Mouse (Mus musculus) liver (tissue): ENCODE measurements around the gene Stab2.
A peak's percentile ranks its signal among the peaks of the same experiment; 100 is the strongest.

Experiments used
- DNase-seq: peaks from one replicate; pipeline ENCODE4 v3.0.0-alpha.2; 2020; ENCODE audit warnings: mixed read lengths

The Stab2 gene

GRCm38 (mm10) chr10:86976001-86976726 lies 31.7 kb downstream of the Stab2 start:
- peak; percentile 25 for DNase-seq

DNA sequence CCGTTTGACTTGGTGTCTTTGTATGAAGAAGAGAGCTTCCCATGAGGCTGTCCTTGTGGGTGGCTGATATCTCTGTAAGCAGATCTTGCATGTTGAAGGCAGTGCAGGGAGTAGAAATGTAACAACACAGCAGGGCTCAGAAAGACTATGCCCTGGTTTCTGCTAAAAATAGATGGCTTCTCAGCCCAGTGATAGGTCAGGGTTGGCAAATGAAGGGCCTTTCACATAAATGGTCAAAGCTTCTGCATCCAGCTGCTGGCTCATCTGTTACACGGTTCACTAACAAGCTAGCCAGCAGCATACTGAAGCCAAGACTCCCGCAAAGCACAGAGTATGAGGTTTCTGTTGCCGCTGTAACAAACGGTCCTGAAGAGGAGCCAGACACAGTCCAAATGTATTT lies 34.5 kb downstream of the Stab2 start:
- no peak for DNase-seq

- peak; percentile 22 for DNase-seq
Measured at GRCm38 (mm10) chr10:86972503-86972826, 35.4 kb downstream of the Stab2 start.

GRCm38 (mm10) chr10:86971680-86972502 lies 35.9 kb downstream of the Stab2 start:
- DNase-seq = peak; percentile 54

DNA sequence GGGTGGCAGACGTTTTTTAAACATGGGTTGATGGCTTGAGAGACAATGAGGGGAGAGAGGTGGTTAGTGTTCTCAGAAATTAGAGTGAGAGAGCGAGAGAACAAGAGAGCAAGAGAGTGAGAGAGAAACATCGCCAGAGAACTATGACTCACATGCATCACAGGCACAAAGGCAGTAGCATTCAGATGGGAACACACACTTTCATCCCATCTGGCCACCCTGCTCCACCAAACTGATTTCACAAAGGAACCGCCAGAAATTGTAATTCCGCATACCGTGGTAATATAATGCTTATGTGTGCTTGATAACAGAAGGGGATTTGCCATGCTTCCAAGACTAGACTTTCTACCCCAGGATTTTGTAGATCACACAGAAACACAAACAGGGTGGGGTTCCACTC lies 38.5 kb downstream of the Stab2 start:
- no peak for DNase-seq

- DNase-seq = no peak
Measured at GRCm38 (mm10) chr10:86961542-86962466, 46.0 kb downstream of the Stab2 start.

DNA sequence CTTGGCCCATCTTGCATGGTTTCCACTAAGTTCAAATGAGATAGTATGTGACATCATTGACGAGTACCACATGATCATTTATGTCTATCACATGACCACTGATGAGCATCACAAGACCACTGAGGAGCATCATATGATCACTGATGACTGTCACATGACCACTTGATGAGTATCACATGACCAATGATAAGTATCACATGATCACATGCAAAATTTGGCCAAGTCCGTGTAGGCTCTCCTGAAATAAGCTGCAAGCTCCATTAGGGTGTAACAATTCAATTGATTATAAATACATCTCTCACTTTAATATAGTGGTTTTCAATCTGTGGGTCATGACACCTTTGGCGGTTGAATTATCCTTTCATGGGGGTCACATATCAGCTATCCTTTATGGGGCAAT lies 52.5 kb downstream of the Stab2 start:
- DNase-seq = no peak

- no peak for DNase-seq
Measured at GRCm38 (mm10) chr10:86952696-86953095, 55.1 kb downstream of the Stab2 start.

GRCm38 (mm10) chr10:86950806-86951205 lies 57.0 kb downstream of the Stab2 start:
- no peak for DNase-seq

GRCm38 (mm10) chr10:86949886-86950285 lies 57.9 kb downstream of the Stab2 start:
- no peak for DNase-seq

DNA sequence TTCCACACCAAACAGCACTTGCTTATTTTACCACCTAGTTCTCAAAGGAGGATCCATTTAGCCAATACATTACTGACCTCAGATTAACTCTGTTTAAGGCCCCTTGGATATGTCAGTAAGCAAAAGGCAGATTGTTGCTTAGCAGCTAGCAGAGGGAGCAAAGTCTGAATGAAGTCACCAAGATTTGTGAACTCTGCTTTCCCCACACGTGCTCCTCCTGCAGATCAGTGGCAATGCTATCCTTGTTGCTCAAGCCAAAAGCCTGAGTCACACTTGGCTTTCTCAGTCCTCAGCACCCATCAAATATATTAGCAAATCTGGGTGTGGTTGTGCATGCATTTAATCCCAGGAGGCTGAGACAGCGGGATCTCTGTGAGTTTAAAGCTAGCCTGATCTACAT lies 60.3 kb downstream of the Stab2 start:
- DNase-seq = no peak

GRCm38 (mm10) chr10:86940591-86940990 lies 67.2 kb downstream of the Stab2 start:
- no peak for DNase-seq

DNA sequence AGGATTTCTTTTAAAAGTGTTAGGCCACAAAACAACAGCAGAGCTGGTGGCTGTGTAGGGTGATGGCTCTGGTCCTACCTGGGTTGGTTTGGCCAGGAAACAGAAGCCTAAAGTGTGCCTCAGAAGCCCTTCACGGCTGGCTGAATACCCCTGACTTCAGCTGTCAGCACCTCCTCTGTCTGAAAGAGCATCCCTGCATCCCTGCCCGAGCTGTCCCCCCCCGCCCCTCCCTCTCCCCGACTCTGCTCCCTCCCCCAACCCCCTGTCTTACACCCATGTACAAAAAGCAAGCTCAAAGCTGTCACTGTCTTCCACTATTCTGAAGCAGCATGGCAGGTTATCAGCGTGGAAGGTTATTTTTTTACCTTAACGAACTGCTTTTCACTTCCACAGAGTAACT lies 73.4 kb downstream of the Stab2 start:
- no peak for DNase-seq

GRCm38 (mm10) chr10:86933906-86934305 lies 73.9 kb downstream of the Stab2 start:
- DNase-seq = no peak

GRCm38 (mm10) chr10:86933180-86933695 lies 74.6 kb downstream of the Stab2 start:
- no peak for DNase-seq

GRCm38 (mm10) chr10:86923602-86924001 lies 84.2 kb downstream of the Stab2 start:
- no peak for DNase-seq

DNA sequence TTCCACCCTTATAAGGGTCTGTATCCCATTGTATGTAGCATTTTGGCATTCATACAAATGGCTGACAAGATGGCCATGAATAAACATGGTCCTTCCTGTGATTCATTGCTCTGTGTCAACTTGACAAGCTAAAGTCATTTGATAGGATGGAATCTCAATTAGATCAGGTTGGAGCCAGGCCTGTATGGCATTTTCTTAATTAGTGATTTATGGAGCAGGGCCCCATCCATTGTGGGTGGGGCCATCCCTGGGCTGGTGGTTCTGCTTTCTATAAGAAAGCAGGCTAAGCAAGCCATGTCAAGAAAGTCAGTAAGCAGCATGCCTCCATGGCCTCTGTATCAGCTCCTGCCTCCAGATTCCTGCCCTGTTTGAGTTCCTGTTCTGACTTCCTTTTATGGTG lies 92.2 kb downstream of the Stab2 start:
- DNase-seq = no peak

DNA sequence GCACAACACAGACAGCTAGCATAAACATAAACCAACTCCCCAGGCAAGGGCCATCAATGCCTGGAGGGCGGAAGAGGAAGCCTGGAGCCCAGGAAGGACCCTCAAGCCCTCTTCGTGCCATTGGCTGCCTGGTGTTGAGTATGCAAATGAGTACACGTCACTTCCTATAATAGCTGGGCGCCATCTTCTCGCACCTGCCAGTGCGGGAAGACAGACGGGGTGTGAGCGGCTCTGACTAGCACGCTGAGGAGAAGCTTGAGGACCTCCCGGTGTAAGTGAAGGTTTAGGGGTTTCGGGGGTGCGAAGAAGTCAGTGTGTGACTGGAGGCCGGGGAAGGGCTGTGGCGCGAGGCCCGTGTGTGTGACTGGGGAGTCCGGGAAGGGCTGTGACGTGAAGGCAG lies 99.3 kb downstream of the Stab2 start:
- DNase-seq = no peak

DNA sequence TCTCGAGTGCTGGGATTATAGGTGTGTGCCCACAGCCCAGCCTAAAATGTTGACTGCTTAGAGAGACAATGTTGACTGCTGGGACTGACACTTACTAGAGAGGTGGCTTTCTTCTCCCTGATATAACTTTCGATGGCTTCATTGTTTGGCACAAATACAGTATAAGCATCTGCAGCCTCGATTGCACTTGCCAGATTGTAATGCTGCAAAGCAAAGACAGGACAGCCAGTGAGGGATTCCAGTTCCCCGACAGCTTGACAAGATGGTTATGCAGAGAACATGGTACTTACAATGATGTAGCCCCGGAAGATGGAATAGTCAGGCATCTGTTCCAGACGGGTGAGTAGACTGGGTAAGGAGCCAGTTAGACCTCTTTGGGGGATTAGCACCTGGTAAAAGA lies 100.8 kb downstream of the Stab2 start:
- DNase-seq = no peak

DNA sequence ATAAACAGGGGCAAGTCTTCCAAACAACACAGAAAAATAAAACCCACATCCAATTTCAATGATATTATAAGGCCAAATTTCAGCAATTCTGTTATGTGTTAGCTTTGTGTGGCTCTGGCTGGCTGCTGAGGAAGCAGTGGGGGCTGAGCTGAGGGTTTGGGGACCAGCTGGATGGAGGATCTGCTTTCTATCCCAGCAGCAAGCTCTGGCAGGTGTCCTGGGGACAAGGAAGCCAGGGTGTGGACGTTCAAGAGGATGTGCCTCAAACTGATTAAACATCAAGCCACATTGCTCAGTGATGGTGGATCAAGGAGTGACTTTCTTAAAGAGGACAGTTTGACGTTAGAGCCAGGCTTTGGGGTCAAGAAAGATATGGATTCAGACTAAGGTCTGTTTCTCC lies 112.3 kb downstream of the Stab2 start:
- DNase-seq = no peak

DNA sequence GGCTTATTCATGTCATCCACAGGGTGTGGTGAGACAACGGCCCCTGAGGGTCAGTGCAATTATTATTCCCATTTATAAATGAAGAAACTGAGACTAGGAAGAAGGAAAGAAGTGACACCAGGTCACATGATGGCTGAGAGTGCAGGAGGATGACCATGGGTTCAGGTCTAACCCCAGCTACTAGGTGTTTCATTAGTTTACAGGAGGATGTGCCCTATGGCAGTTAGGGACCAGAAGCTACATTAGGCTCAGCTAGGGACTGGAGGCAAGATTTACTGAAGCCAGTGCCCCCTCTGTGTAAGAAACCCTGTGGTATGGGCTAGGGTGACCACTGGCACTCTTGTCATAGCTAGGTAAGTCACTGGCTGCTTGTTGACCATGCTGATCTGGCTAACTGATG lies 116.8 kb downstream of the Stab2 start:
- DNase-seq = no peak

- no peak for DNase-seq
Measured at GRCm38 (mm10) chr10:86890166-86890930, 117.5 kb downstream of the Stab2 start.
